Mouse (Mus musculus): ENCODE data around the gene Sept4.

Gene Sept4

GRCm38 (mm10) chr11:87568255-87568953, at the start of gene Sept4:
Gene Sept4, plus strand, starts transcription at chr11:87568903.
- no peak for DNase-seq (ENCODE audit: low spot score in 2 of 2)

DNA sequence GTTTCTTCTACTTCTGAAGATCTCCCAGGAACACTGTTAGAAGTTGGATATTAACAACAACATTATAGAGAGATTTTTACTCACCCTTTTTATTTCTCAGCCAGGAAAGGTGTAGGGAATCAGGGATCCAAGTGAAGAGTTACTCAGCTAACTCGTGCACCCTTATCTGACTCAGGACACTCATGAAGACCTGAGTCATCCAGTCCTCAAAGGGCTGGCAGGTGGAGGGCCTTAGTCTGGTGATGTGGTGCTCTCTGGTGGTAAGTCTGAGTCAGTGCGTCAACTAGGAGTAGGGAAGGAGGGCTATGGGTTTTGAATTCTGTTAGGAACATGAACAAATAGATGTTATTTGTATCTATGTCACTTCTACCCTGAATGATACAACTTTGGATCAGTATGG, 49.4 kb upstream of the Sept4 start:
- peak in 1 of 2 experiments; percentile 50 for DNase-seq (ENCODE audit: low spot score in 2 of 2)

GRCm38 (mm10) chr11:87523466-87523865, 45.2 kb upstream of the Sept4 start:
- DNase-seq (ENCODE audit: low spot score in 2 of 2): no peak

DNA sequence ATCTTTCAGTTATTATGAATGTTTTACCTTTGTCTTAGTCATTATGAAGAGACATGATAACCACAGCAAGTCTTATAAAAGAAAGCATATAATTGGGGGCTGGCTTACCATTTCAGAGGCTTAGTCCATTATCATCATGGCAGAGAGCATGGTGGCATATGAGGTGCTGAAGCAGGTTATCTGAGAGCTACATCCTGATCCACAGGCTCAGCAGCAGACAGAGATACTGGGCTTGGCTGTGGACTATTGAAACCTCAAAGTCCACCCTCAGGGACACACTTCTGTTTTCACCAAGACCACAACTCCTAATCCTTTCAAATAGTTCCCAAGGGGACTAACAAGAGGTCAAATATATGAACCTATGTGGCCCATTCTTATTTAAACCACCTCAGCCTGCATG, 44.7 kb upstream of the Sept4 start:
- no peak for DNase-seq (ENCODE audit: low spot score in 2 of 2)

DNA sequence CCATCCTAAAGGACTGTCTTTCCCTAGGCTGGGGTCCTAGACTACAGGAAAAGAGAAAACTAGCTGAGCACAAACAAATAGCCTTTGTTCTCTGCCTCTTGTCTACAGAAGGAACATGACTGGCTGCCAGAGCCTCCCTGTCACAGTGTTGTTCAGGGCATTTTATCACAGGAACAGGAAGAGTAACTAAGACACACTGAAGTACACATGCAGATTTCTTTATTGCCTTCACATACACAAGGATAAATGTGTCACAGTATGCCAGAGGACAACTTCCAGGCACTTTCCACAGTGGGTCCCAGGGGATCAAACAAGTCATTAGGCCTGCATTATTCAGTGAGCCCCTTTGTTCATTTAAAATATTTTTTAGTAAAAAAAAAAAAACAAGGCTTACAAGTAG, 43.9 kb upstream of the Sept4 start:
- DNase-seq (ENCODE audit: low spot score in 2 of 2): no peak

DNA sequence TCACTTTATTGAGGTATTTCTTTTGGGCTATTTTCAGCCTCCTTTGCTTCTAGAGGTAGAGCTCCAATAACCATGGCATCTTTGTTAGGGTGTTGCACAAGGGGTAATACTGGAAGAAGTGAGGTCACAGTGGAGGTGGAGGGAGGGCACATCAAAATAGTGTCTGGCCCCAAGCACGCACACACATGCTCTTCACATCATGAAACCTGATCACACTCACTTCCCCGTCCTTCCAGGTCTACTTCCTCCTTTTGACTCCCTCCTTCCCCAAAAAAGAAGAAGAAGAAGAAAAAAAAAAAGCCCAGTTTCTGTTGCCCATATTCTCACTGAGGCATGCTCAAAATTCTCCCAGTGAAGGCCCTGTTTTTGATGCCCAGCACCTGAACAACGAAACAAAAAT, 41.3 kb upstream of the Sept4 start:
- no peak for DNase-seq (ENCODE audit: low spot score in 2 of 2)

DNA sequence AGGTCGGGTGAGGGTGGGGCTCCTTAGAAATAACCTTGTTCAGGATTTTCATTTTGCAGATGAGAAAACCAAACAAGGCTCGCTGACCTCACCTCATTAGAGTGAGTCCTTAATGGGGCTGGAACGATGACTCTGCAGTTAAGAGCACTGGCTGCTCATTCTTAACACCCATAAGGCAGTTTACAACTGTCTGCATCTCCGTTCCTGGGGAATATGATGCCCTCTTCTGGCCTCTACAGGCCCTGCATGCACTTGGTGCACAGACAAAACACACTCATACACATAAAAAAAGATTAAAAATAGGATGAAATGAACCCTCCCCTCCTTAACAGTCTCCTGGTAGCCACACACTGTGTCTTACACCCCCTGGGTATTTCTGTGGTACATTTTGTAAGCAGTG, 40.7 kb upstream of the Sept4 start:
- peak in 1 of 2 experiments; percentile 24 for DNase-seq (ENCODE audit: low spot score in 2 of 2)

GRCm38 (mm10) chr11:87531695-87532094, 37.0 kb upstream of the Sept4 start:
- no peak for DNase-seq (ENCODE audit: low spot score in 2 of 2)

DNA sequence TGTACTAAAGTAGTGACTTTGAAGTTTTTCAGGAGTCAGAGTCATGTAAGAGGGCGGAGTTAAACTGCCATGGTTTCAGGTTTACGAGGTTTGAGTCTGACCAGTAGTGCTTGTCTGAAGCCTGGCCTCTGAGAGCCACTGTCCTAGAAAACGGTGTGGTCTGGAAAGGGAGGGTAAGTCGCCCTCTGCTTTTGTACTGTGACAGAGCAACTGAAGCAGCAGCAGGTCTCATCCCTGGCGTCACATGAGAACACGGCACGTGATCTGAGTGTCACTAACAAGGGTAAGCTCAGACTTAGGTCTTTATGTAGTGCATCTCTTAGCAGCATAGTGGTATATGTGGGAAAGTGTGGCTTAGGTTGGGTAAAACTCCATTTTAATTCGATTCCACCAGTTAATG, 26.4 kb upstream of the Sept4 start:
- no peak for DNase-seq (ENCODE audit: low spot score in 2 of 2)

GRCm38 (mm10) chr11:87542906-87543305, 25.8 kb upstream of the Sept4 start:
- DNase-seq (ENCODE audit: low spot score in 2 of 2): no peak

- DNase-seq (ENCODE audit: low spot score in 2 of 2): no peak
Observed at GRCm38 (mm10) chr11:87553342-87553741, 15.4 kb upstream of the Sept4 start.

- DNase-seq (ENCODE audit: low spot score in 2 of 2): no peak
Observed at GRCm38 (mm10) chr11:87554386-87554785, 14.3 kb upstream of the Sept4 start.

GRCm38 (mm10) chr11:87555106-87555703, 13.5 kb upstream of the Sept4 start:
- DNase-seq (ENCODE audit: low spot score in 2 of 2): no peak

DNA sequence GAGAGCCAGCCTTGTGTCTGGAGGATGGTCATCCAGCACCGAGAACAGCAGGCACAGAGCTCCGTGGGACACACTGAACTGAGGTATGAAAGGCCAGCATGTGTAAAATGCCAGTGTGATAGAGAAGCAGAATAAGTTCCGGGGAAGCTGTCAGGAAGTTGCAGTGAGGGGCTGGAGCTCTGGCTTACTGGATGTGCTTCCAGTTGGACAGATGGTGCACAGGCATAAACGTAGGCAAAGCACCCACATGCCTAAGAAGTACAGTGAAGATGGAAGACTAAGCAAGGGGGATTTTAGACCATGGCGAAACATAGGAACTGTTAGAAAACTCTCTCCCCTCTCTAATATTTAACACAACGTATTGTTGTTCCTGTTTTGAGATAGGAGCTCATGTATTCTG, 7.5 kb upstream of the Sept4 start:
- DNase-seq (ENCODE audit: low spot score in 2 of 2): no peak

GRCm38 (mm10) chr11:87566501-87566900, 2.2 kb upstream of the Sept4 start, which contains the start of gene Gm11492:
Gene Gm11492, plus strand, starts transcription at chr11:87566653.
- no peak for DNase-seq (ENCODE audit: low spot score in 2 of 2)

DNA sequence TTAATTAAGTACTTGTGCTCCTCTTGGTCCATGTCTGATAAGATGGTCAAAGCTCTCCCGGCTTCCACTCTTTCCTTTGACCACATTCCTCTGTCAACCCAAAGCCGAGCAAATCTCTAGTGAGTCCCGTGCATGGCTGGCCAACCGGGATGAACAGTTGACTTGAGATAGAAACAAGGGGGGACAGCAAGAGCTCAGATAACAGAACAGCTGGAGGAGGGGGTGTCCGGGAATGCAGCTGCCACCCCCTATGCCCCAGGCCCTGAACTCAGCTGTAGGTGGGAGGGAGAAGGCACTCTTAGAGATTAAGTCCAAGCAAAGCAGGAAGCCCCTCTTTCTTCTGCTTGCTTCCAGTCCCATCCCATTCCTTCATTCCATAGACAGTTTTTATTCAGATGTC, 2.0 kb downstream of the Sept4 start:
- DNase-seq (ENCODE audit: low spot score in 2 of 2): no peak

- DNase-seq (ENCODE audit: low spot score in 2 of 2): no peak
Observed at GRCm38 (mm10) chr11:87571361-87571950, 2.8 kb downstream of the Sept4 start.

- no peak for DNase-seq (ENCODE audit: low spot score in 2 of 2)
Observed at GRCm38 (mm10) chr11:87573751-87574150, 5.0 kb downstream of the Sept4 start.

DNA sequence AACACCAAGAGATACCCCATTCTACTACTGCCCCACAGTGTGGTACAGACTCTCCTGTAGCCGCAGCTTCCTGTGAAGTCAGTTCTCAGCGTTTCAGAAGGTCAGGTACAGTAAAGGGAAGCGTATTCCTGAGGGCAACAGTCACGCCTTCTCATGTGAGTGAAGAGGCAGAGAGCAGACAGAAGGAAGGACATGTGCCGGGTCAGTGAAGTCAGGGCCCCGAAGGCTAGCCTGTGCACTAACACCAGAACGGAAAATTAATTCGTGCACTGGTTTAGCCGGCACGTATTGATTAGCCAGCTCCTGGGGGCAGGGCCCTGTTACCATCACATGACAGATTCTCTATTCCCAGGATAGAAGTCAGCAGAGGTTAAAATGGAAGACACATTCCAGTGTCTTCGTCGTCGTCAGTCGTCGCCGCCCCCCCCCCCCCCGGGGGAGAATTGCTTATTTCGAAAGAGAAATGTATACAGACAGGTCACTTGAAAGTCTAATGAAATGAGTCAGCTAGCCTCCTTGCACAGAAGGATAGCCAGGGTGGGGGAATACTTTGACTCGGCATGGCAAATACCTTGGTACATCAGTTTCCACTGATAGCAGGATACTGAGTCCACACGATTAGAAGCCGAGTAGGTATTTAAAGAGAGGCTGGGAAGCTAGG, 5.9 kb downstream of the Sept4 start:
- DNase-seq (ENCODE audit: low spot score in 2 of 2): no peak

GRCm38 (mm10) chr11:87577601-87578248, 9.0 kb downstream of the Sept4 start:
- no peak for DNase-seq (ENCODE audit: low spot score in 2 of 2)

DNA sequence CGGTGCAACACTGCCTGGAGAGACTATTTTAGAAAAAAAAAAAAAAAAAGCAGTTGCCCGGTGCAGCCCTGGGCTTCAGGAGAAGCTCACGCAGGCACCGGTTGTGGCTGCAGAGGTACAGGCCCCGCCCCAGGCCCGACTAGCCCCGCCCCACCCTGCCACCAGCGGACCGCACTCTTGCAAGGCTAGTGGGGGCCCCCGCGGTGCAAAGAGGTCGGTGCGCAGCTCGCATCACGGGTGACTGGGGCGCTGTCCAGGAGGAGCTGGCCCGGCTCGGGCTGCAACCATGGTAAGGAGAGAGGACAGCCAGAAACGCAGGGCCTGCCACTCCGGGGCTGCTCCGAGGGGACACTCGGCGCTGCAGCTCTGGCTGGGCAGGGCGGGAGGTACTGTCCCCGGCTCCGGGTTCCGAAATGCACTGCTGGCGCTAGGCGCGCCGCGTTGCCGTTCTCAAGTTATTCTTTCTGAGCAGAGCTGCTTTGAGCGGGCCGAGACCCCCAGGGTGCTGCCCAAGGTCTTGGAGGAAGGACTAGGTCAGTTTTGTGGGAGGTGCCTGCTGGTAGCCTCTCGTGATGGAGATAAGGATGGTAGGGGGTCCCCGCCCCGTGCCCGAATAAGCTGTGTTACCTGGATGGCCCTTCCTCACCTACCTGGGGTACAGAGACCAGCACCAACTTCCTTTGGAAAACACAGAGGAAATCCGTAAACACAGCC, 9.7 kb downstream of the Sept4 start:
- peak; percentile 57 to 79 for DNase-seq (ENCODE audit: low spot score in 2 of 2)
